Mouse (Mus musculus) Muller cell, postnatal 12 days (primary cell): ENCODE data around the gene Syne1.

ENCODE experiments used
- DNase-seq: peaks from one replicate; pipeline ENCODE4 v3.0.0-alpha.2; 2015; ENCODE audit errors: inconsistent ontology term

The Syne1 gene

DNA sequence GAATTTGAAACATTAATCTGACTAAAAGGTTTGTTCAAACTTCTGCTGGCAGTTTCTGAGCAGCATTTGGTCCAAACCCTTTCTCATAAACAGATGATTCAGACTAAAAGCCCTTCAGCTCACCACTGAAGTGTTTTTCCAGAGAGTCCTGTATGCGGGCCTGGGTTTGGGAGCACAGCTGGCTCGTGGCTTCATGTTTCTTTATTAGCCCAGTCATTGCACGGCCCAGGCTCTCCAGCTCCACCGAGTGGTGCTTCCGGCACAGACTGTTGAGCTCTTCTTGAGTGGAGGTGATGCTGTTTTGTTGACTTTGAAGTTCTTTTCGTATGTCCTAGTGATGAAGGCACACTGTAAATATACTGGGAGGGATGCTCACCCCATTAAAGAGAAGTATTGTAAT, 245.7 kb downstream of the Syne1 start:
- DNase-seq, result peak; percentile 19

DNA sequence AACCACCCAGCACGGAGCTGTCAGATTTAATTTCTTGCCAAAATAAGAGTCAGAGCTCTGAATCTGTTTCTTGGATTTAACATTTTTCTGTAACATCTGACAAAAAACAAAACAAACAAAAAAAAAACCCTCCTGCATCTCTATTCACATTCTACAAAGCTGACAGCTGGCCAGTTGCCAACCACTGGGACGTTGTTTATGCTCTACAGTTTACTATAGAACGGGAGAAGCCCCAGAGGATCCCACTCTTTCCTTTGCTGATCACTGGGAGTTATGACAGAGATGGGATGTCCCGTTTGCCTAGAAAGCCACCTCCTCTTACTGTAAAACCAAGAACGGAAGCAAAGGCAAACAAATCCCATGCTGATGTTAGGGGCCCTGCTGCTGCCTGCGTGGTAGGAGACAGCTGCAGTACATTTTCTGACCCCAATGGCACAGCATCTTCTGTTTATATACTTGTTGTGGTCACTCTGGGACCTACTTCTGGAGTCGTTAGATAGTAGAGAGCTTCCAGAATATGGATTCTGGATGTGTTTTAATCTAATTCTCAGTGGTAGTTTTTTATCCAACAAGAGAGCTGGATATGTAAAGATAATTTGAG, 255.9 kb downstream of the Syne1 start:
- DNase-seq, result peak; percentile 27

DNA sequence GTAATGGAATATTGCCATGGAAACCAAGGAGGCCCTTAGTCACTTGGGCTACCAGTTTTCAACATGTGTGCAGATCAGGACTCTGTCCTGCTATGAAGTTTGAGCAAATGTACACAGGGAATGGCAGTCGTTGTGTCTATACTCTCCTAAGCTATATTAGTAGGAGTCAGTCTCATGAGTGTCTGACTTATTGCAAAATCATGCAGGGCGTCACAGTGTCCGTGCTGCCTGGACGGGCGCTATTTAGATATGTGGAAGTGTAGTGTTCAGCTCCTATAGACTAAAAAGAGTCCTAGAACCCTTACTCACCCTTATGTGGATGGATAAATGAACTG, 261.7 kb downstream of the Syne1 start:
- DNase-seq, result no peak

DNA sequence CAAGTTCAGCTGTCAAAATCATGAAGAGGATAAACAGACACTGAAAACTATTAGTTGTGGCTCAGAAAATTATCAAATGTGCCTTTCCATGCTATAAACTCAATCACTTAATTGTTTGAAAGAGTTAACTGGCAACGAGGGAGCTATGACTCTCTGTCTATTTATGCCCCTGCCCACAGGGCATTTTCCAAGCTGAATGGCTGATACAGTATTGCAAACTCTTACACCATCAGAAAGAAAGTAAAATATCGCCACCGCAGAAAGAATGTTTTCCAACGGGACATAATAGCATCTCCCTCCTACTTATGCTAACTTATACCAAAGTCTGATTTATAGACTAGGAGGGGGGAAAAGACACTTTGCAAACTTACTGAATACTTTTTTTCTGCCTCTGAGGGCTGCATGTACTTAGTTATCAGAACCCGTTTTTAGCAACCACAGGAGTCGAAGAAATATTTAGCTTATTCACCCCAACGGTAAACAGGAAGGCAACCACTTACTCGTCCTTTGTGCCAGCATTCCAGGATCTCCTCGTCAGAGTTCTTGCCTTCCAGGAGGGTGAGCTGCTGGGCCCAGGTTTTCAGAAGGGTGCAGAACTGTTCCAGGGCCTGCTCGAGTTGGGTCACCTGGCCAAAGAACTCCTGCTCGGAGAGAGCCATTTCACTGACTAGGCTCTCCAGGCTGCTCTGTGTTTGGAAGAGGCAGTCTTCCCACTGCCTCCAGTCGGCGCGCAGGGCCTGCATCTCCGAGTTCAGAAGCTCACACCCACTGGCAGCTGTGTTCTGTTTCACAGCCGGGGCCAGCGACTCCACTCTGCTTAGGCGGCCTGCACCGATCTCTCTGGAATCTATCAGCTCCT, 262.3 kb downstream of the Syne1 start:
- peak; percentile 59 for DNase-seq

DNA sequence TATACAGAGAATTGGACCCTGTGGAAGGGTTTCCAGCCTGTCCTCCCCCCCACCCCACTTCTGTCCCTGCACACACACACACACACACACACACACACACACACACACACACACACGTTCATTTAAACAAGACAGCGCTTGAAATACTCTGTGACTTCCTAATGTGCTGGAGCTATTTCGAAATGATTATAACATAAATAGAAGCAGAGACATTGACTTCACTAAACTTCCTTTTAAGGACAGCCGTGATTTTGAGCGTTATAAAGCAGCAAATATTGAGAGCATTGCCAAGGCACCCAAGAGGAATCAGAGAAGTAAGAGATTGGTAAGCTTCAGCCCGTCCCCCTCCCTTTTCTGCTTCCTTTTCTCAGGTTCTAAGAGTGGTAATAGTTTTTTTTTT, 263.0 kb downstream of the Syne1 start:
- DNase-seq, result no peak

DNA sequence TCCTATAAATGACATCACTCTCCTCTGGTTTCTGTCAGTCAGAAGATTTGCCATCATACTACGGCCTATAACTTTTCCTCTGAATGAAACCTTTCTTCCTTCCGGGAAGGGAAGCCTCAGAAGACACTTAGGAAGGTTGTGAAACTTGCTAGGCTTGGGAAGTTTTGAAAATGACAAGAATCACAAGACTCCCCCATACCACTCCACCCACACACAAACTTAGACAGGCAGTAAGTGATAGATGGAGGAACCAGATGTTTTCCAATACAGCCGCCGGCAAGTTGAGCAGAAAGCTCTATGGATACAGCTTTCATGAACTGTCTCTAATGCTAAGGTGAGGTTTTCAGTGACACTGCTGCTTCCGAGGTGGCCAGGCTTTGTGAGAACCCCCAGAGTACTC, 275.5 kb downstream of the Syne1 start:
- DNase-seq, result no peak

DNA sequence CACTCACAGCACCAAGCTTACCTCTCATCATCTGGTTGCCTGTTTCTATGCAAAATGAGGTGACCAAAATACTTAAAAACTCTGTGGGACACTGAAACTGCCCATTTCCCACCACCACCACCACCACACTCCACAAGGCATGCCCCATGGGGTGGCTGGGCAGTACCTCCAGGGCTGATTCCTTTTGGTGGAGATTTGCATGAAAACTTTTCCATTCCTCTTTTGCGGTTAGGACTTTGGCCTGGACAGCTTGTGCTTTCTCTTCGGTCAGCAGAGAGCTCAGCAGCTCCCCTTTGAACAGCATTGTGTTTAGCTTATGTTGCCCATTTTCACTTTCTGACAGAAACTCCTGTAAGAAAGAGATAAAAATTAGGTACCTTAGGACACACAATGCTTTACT, 280.6 kb downstream of the Syne1 start:
- no peak for DNase-seq

DNA sequence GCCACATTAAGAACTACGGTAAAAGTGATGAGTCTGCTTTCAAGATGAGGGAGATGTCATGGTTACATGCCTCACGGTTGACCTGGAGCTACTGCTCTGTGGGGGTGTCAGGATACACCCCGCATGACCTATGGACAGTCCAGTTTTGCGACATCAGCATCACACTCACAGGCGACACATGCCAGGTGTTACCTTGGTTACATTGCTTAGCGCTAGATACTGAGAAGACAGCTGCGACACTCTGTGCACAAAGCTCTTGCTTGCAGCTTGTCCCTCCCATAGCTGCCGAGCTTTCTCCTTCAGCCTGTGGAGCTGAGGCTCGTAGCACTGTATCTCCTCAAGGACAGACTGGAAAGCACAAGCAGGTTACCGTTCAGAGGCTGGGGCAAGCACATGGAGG, 286.9 kb downstream of the Syne1 start:
- DNase-seq, result no peak

DNA sequence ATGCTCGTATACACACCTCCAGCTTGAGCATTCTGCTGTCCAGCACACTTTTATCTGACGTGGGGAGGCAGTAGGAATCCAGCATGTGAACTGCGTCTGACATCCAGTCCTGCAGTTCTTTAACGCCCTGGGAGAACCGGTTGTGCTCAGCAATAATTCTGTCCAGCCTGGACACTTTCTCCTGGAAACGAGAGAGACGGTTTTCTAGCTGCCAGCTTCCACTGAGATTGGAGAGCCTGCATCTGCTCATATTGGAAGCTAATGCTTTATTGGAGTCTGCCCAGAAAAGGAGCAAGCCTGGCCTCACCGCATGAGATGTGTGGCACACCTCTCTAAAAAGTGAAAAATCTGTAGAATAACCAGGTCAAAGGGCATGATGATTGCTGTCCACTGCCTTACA, 288.6 kb downstream of the Syne1 start:
- no peak for DNase-seq

DNA sequence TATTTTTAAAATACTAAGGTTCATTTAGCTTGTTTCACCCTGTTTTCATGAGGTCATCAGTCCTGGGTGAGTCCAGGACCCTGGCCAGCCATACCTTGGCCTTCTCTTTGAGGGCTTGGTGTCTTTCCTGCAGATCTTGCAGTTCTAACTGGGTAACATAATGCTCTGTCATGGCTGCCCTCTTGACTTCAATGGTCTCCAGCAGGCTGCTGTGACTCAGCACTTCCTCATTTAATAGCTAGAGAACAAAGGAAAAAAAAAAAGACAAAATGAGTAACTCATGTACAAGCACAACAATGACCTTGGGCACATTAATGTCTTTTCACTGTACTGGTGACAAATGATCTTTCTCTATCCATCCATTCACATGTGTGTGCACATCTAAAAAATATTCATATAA, 294.6 kb downstream of the Syne1 start:
- DNase-seq, result no peak

DNA sequence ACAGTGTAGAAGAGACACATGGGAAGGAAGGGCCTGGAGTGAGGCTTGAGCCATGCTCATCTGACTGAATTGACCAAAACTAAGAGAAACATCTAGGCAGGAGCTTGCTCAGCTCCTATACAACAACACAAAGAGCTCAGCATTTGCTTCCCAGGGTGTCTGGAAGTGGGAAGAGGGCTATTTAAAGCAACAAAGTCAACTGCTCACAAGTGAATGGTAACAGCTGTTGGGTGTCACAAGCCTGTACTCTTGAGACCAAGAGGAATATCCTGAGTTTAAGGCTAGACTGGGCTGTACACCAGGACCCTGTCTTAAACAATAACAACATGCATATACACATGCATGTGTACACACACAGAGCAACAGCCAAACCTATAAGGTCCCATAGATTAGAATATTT, 297.5 kb downstream of the Syne1 start:
- DNase-seq, result no peak

DNA sequence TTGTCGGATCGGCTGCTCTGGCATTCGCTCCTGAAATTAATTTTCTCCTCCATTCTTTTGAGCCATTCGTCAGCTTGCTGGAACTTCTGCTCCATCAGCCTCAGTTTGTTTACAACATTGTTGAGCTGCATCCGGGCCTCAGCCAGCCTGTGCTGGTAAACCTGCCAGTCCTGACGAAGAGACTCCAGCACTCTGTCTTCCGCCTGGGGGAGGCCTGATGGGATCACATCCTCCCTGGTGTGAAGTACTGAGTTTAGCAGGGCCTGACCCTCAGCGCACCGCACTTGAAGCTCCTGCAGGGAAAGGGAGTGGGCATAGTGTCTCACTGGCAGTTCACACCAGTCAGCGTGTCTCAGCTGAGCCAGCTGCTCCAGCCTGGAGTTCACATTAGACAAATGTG, 300.6 kb downstream of the Syne1 start:
- peak; percentile 61 for DNase-seq

DNA sequence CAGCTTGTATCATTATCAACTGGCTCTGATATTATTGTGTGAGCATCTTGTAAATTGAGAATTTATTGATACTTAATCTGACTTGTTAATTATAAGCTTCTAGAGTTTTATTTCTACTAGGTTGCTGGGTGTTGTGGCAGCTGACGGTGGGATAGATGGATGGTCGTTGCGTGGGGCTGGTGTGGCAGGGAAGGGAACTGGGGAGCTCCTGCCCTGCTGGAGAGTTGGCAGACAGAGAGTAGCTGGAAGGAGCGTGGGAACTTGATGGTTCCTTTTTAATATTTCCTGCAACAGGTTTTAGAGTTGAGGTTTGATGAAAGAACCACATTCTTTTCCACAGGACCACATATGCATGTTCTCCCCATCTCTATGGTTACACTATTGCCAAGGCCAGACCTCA, 311.6 kb downstream of the Syne1 start:
- DNase-seq, result no peak

DNA sequence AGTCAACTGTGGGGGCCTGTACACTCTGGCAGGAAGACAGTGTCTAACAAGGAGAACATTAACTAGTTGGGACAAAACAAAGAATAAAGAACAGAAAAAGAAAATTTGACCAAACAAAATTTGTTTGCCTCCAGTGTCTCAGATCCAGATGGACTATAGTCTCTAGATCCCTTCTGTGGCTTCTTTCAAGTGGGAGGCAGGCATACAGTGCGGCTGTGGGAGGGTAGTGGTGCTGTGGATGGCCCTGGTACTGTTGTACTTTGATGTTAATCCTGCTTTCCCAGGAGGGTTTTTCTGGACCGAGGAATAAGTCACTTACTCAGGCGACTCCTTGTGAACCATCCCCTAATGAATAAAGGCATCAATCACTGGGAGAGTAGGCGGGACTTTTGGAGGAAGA, 314.4 kb downstream of the Syne1 start:
- no peak for DNase-seq

DNA sequence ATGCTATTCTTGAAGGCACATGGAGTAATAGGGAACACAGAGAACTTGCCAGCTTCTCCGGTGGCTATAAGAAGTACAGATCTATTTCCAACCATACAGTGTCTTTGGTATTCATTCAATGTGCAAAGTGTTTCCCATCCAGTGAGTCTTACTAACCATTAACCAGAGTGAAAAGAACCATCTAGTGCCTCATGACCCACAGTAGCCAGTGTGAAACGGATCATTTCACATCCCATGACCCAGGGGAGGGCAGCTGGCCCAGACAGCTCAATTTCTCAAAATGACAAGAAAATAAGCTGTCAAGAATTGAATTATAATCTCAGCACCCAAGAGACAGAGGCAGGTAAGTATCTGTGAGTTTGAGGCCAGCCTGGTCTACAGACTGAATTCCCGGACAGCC, 315.1 kb downstream of the Syne1 start:
- DNase-seq, result no peak

DNA sequence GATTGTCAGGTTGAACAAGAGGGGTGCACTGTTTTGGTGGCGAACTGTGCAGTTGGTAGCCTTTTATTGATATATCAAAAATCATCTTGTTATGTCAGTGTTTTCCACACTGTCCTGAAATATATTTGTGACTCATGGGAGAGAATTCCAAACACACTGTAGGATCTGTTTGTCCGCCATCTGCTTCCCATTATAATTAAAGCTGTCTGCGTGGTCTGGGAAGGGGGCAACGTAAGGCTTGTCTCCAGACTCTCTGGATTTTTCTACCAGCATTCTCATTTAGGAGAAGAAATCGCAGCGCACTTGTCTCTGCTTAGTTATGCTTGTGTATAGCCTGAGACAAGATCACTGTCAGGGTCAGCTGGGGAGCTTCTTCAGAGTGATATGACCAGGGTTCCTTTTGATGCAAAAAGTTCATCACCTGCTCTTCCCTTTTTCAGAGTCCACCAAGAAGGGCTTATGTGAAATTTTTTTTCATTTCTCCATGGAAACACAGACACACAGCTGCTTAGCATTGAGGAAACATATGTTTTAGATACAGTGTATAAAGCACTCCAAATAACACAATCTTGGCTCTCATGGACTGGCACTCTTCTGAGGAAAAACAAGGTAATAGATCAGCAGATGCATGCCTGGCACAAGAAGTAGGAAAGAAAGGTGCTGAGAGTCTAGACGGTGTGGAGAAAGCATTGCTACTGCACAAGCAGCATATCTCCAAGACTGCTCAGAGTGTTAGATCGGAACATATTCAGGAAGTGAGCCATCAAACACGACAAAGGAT, 316.4 kb downstream of the Syne1 start:
- no peak for DNase-seq

DNA sequence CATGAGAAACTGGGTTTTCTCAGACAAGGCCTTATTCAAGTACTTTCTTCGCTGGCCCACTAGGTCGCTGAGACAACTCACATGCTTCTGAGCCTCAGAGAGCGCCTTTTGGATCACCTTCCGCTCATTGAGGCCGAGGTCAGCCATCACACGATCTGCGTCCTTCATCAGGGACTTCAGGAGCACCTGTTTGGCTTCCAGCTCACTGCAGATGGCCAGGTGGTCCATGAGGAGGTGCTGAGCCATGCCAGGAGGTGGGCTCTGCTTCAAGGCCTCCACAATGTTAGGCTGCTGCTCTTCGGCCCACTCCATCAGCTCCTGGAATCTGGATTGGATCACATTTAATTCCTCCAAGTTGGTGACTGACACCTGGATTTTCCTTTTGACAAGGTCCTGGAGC, 322.2 kb downstream of the Syne1 start:
- DNase-seq, result no peak

DNA sequence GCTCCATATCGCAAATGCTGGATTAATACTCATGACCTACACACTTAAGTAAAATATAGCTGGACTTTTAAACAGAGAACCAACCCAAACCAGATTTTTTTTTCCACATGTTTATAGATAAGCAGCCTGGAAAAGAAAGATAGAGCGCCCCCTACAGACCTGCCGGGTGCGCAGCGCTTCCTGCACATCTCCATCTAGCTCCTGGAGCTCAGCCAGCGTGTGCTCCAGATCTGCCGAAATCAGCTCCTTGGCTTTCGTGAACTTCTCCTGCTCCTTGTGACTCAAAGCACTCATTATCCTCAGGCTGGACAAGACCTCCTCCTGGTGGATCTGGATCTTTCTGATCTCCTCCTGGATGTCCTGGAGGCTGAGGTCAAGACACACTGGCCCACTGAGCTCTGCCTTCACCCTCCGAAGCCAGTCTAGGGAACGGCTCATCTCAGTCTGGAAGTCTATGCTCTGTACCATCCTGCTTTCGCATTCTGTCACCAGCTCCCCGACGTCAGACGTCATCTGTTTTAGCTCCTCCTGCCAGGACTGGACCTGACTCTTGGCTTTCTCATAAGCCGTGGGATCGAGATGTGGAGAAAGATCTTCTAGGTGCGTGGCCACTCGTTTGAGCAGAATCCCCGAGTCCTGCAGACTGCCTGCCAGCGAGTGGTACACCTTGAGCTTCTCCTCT, 323.7 kb downstream of the Syne1 start:
- no peak for DNase-seq

DNA sequence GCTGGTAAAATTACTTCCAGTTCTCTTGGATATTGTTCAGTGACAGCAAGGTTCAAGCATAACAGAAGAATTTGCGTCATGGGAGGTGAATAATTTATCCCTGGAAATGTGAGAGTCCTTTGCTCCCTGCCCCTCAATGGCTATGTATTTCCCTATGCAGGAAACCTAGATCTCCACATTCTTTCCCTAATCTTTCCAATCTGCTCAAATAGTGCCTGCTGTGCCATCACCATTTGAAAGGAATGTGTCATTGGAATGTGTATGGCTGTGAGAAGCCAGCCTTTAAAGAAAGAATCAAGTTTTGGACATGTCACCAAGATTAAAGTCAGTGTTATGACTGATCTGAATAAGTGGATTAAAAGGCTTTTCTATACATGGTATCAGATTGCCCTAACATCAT, 335.3 kb downstream of the Syne1 start:
- DNase-seq, result peak; percentile 72

DNA sequence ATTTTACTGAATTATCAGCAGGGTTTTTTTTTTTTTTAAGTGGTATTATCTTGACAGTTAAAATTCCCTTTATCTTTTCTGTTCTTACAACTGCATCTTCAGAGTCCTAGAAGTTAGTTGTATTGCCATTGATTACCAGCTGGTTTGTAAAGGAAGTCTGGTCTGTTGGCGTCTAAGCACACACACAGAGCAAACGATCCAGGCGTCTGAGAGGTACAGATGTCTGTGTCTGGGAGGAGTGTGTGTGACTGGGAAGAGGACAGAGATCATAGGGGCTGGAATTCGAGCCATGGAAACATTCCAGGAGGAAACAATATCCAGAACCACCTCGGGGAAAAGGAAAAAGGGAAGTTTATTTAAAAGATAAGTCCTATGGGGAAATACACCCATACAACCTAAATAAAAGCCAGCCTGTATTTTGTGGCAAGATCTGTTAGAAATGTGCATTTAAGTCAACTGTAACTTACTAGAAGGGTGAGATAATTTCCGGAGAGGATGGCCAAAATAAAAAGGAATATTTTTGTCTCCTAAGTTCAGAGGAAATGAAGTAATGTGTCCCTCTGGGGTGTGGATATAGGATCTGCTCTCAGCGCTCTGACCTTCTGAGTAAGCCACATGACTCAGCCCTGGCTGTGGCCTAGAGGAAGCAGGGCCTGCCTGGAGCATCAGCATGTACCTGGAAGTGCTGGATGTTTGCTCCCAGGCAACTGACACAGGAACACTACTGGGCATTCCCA, 343.2 kb downstream of the Syne1 start:
- DNase-seq, result peak; percentile 35

DNA sequence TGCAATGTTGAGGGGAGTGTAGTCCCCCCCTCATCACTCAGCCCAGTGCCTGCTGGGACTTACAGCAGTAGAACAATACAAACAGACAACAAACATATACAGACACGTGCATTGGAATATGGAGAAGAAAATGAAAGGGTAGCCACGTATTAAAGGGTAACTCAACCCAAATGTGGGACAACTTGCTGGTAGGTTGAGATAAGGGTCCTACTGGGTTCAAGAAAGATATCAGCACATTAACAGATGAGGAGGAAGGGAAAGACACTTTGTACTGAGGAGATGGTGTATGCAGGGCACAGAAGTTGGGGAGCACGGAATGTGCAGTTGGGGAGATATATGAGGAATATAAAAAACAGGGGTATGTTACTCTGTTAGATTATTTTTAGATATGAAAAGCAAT, 345.3 kb downstream of the Syne1 start:
- DNase-seq, result no peak

DNA sequence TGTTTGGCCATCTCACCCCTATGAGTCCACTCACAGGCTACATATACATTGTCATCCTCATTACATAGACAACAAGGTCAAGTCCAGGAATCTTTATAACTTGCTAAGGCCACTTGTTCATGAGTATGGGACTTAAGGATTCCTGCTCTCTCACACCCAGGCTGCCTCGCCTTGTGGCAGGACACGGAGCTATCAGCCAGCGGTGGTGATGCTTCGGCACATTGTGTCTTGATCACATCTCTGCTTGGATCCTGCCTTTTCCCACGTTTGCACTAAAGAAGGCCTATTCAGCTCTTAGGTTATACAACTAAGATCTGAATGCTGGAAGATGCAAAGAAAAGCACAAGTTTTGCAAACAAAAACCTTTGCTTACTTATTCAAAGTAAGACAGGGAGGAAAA, 345.7 kb downstream of the Syne1 start:
- no peak for DNase-seq
